Mouse (Mus musculus) Muller cell, postnatal 12 days (primary cell): Measurements from ENCODE around the gene Cnppd1.

ENCODE experiments used
- DNase-seq: peaks from one replicate; pipeline ENCODE4 v3.0.0-alpha.2; 2015; ENCODE audit errors: inconsistent ontology term

Gene Cnppd1

DNA sequence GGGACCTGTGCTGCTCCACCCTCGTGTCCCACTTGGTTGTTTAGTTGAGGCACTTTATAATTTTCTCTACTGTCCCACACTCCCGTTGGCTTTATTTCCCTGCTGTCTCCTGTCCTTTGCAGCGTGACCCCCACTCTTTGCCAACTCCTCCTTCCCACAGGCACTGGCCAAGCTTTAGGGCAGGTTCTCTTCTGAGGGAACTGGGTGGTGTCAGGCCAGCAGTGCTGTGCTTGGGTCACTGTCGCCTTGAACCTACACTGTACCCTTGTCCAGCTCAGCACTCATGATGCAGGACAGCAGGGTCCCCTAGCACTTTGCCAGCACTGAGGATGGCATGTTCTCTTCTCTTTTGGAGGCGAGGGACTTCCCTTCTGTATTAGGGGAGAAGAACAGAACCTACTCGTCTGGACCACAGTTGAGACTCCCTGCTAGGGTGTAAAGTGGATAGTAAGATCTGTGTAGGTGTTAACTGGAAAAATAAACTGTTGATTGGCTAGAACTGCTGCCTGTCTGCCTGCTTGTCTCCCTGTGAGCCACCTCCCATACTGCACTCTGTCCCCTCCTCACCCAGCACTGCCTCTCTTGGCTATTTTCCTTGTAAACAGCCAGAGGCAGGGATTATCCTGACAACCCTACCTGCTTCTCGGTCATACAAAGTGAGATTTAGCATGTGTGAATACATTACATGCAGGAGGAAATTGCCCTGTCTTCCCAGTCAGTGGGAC lies 5.1 kb upstream of the Cnppd1 start:
- no peak for DNase-seq

DNA sequence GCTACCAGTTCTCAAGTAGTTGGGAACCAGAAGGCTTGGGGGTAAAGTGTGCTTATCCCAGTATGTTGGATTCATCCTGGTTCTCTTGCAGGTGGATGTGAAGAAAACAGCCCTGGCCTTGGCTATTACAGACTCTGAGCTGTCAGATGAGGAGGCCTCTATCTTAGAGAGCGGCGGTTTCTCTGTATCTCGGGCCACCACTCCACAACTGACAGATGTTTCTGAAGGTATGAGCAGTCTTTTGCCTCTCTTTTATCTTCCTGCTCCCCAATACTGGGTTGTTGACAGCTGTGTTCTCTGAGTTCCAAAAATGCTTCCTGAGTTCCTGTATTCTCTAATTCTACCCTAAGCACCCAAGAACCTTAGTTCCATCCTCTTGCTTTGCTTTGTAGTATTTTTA lies 3.1 kb upstream of the Cnppd1 start:
- DNase-seq = no peak

DNA sequence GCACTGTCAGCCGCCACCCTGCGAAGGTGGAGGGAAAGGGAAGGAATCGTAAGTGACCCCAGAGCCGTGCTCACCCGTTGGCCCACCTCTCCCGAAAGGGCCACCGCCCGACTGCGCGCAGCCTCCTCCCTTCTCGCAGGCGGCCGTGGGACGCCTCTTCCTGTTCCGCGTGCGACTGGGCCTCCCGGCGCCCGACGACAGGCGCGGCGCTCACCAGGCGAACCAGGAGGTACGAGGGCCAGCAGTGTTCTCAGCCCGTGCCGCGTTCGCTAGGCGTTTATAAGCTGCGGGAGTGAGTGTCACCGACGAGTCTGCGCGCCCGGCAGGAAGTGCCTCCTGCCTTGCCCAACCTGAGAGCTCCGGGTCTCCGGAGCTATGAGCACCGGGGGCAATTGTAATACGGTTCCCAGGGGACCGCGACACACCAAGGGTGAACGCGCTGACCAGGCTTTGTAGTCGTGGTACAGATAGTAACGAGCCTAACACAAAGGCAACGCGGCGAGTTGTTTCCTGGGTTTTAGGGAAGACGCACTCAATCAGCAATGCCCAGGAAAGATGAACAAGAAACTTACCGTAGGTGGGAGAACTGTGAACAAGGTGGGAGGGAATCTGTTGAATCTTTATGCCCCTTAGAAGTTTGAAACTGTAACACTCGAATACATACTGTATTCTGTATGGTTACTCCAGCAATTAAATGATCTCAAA lies 873 bp downstream of the Cnppd1 start:
- peak; percentile 72 for DNase-seq

DNA sequence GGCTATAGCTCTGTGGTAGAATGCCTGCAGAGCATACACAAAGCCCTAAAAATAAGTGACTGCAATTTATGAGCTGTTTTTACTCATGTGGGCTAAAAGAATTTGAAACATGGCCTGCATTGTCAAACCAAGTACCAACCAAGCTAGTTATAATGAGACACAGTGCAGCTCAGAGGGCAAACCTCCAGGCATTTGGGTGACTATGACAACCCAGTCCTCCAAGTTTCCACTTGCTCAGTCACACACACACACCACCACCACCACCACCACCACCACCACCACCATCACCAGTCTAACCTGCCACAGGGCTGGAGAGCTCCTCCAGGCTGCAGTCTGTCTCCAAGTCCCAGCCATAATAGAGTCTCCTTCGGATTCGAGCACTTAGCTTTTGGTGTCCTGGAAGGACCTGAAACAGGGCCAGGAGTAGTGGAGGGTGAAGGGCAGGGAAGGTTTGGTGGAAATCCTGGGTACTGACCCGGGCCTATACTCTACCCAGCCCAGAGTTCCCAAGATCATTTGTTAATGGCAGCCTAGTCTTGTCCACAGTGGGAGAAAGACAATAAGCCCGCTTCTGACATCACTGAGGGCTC lies 1.8 kb downstream of the Cnppd1 start:
- DNase-seq = peak; percentile 87

DNA sequence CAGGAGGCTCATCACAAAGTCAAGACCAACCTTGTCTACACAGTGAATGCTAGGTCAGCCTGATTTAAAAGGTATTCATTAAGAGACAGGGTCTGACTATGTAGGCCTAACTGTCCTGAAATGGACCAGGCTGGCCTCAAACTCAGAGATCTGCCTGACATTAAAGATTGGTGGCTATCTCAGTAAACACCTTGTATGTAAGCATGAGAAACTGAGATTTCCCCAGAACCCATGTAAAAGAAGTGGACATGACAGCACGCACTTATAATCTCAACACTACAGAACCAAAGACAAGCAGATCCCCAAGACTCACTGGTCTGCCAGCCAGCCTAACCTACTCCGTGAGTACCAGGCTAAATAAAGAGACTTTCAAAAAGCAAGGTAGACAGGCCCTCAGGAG lies 4.1 kb downstream of the Cnppd1 start:
- DNase-seq = no peak

DNA sequence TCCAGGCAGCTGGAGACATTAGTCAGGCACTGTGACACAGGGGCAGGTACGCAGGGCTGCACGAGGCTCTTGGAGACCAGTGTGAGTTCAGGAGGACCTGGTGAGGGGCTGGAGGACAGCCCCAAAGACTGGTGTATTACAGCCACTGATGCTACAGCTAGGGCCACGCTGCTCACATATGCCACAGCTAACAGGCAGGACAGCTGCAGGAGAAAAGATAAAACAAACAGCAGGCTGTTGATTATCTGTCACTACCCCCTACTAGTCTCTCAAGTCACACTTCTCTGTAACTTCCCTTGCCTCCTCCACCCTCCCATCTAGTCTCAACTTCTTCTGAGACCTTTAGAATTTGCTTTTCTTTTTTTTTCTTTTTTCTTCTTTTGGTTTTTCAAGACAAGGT lies 5.8 kb downstream of the Cnppd1 start:
- DNase-seq = no peak

DNA sequence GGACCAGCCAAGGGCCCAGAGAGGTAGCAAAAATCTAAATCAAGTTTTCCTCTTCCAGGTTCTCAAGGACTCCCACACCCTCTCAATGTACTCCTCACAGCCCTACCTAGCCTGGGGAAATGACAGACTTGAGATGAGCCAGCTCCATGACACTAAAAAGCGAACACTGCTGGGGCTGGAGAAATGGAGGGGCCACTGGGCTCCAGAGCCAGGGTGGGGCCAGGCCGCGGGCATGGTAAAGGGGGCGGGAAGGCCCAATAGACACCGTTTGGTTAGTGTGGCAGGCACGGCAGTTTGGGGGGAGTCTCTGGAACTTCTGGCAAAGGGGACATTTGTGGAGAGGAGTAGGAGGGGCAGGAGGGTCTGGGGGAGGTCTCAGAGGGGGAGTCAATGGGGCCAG lies 6.2 kb downstream of the Cnppd1 start:
- no peak for DNase-seq

DNA sequence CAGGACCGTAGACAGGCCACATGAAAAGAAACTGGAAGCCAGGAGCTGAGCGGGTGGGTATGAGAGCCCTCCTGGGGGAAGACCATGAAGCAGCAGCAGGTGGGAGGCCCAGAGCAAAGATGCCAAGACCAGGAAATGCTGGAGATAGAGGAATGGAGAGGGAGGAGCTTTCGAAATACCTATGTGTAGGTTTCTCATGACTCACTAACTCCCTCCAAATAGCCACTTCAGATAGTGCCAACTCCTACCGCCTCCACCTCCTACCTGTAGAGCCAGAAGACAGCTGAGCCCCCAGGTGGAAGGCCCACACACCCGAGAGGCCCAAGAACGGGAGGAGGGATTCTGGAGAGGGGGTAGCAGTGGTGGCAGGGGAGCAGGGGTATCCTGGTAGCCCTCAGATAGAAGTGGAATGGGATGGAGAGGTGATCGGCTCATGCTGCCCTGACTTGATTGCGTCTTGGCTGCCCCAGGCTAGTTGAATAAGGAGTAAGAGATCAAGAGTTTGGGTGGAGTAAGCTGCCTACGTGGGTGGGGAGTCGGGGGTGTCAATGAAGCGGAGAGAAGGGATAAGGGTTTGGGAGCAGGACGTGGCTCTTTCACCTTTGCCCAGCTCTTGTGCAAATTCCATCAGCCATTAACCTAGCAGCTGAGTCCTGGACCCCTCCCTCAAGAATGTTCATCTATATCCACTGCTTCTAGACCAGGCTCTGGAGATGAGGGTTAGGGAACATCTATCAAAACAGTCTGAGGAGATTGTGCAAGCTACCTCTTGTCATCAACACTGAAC lies 8.9 kb downstream of the Cnppd1 start, which contains the start of gene Slc23a3:
Slc23a3 (minus strand) TSS at position 470 of the 787 bp plus-strand sequence.
- DNase-seq = no peak

DNA sequence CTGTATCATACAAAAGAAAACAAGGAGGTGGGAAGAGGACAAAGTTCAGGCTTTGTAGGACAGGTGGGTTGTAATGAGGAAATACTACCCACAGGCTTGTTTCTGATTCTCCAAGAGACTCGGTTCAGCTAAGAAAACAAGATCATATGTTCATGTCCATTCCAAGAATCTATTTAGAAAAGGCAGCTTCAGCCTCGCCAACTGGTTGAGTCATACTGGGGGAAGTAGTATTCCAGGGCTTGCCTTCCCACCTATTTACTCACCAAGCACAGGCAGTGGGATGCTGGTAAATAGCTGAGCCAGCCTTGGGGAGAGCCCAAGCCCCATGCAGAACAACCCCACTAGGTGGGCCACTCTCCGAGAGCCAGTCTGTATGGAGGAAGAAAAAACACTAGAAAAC lies 13.9 kb downstream of the Cnppd1 start:
- no peak for DNase-seq

DNA sequence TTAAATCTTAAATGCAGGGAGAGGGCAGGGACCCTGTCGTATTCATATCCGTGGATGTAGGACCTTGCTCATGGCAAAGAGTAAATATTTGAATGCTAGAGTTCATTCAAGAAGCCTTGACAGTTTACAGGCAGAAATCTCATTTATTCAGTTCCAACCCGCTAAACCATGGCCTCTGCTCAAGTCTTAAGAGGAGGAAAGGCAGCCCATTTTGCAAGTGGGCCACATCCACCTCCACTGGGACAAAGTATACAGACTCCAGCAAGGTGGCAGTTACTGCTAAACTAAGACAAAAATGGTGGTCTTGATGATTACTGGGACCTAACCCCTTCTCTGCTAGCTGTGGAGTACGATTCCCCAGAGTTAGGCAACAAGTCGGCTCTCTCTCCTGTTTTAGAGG lies 17.1 kb downstream of the Cnppd1 start:
- no peak for DNase-seq

DNA sequence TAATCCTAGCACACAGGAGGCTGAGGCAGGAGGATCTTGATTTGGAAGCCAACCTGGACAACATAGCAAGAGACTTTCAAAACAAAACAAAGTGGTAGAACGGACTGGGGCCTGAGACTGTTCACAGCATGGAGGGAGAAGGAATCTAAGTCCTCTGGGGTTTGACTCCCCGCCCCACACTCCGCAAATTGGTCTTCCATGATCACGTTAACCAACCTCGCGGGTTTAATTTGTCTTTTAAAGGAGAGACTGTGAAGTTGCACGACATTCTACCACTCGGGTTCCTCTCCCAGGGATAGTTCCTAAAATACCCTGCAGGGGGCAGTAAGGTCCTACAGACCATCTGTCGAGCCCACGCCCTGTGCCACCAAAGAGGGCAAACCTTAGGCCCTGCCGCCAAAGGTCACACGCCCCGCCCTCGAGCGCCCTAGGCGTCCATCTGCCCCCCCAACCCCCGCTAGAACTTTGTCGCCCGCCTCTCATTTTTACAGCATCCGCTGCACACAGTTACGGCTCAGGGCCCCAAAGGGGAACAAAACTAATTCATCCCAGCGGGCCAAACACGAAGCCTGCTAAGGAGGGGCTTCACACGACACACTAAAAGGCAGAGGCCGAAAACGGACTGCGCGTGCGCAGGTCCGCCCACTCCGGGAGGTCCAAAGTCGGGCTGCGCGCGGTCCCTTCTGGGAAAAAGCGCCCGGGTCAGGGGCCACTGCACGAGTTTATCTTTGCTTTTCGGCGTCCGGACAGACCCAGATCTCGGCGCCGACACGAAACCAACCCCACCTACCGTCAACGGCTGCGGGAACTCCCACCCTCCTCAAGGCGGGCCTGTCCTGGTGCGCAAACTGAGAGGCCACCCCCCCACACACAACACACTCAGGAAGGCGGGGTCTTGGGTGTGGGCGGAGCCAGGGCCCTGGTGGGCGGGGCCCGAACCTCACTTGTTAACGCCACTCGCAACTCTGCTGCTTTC lies 17.9 kb downstream of the Cnppd1 start, which contains the start of gene Nhej1:
Nhej1 (minus strand) TSS at position 855 of the 976 bp plus-strand sequence.
- DNase-seq = peak; percentile 98

DNA sequence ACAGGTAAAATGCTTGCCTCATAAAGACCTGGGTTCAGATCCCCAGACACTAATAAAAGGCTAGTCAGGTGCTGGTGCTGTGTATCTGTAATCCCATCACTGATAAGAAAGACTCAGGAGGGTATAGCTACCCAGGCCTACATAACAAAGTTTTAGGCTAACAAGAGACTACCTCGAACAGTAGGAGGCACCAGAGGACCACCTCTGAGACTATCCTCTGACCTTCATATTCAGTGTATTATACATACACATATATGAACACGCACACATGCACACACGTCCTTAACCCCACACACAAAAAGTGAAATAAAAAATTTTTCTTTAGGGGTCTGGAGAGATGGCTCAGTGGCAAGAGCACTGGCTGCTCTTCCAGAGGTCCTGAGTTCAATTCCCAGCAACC lies 20.3 kb downstream of the Cnppd1 start:
- no peak for DNase-seq
